Mouse (Mus musculus) testis, adult 2 months (tissue): Measurements from ENCODE around the gene Cln6. TPM values are rescaled to one million over a fixed set of nuclear protein-coding genes. Genes with fewer than 3 reads are reported as not detected.
"Not testable (repeated sequence)": the region's sequence is repeated elsewhere in the genome, so short reads cannot be mapped to it uniquely, and the experiment has no call there.

Source experiments
- H3K27ac ChIP-seq: fragments of 200-500 bp; 2 replicates; pipeline ENCODE4 v1.5.1; 2012; ENCODE audit warnings: low read depth, low read length; ENCODE audit not compliant: control insufficient read depth, insufficient read depth
- H3K27me3 ChIP-seq: fragments of 200-500 bp; 2 replicates; pipeline ENCODE4 v1.6.1; 2012; ENCODE audit warnings: mild to moderate bottlenecking, low read length, moderate library complexity; ENCODE audit not compliant: control insufficient read depth, insufficient read depth
- H3K36me3 ChIP-seq: fragments of 200-500 bp; 2 replicates; pipeline ENCODE4 v1.6.1; 2012; ENCODE audit warnings: mild to moderate bottlenecking, low read length; ENCODE audit not compliant: control insufficient read depth, insufficient read depth
- H3K4me1 ChIP-seq: fragments of 200-500 bp; 2 replicates; pipeline ENCODE4 v1.6.1; 2012; ENCODE audit warnings: low read length; ENCODE audit not compliant: control insufficient read depth, insufficient read depth
- H3K4me3 ChIP-seq: fragments of 200-500 bp; 2 replicates; pipeline ENCODE4 v1.5.1; 2012; ENCODE audit warnings: low read depth, mild to moderate bottlenecking, low read length, moderate library complexity, mixed read lengths; ENCODE audit not compliant: control insufficient read depth
- CTCF ChIP-seq: fragments of 200-500 bp; IDR thresholded peaks from 2 replicates; pipeline ENCODE4 v1.5.1; 2012; ENCODE audit warnings: low read depth, mild to moderate bottlenecking, inconsistent platforms, low read length, moderate library complexity; ENCODE audit not compliant: control insufficient read depth, insufficient read depth, insufficient replicate concordance
- POLR2A ChIP-seq: fragments of 200-500 bp; IDR thresholded peaks from 2 replicates; pipeline ENCODE4 v1.6.1; 2012; ENCODE audit warnings: low read depth, mild to moderate bottlenecking, inconsistent platforms, low read length, moderate library complexity; ENCODE audit not compliant: control insufficient read depth
- polyA plus RNA-seq: library from polyadenylated mRNA; depleted of rRNA; stranded (reverse); fragments of >200 nt; gene quantifications from 2 replicates; pipeline ENCODE4 v1.2.3, GENCODE M21; 2012

Cln6 gene
- polyA plus RNA-seq, 1 experiment: 109 TPM

GRCm38 (mm10) chr9:62812216-62813049 lies 26.2 kb upstream of the Cln6 start:
- Histone ChIP-seq H3K27ac (peak overlapping the region; percentile 78), H3K27me3 (no peaks in the 10 kb centered on the region), H3K4me3 (peak overlapping the region; percentile 95), H3K4me1 (peaks cover 7% of the 10 kb centered on the region), H3K36me3 (no peaks in the 10 kb centered on the region)
- no peak for TF ChIP-seq CTCF
- no peak for TF ChIP-seq POLR2A

DNA sequence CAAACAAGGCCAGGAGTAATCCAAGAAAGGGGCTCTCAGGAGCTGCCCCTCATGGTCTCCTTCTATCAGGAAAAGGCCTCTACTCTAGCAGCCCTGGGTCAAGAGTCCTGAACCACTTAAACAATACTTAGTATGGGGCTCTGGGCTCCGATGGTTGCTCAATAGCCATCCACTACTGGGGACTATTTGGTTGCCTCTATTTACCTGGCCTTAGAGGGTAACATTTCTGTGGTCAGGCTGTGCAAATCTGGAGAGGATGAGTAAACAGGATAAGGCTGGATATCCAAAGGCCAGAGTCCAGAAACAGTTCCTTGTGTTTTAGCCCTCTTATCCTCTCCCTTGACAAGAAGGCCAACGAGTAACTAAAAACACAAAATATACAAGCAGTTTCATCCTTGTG lies 23.8 kb upstream of the Cln6 start:
- TF ChIP-seq POLR2A: no peak
- no peak for TF ChIP-seq CTCF
- Histone ChIP-seq H3K4me1 (peaks cover 7% of the 10 kb centered on the region), H3K27me3 (no peaks in the 10 kb centered on the region), H3K27ac (no peak overlapping the region), H3K36me3 (no peaks in the 10 kb centered on the region), H3K4me3 (no peak overlapping the region)

DNA sequence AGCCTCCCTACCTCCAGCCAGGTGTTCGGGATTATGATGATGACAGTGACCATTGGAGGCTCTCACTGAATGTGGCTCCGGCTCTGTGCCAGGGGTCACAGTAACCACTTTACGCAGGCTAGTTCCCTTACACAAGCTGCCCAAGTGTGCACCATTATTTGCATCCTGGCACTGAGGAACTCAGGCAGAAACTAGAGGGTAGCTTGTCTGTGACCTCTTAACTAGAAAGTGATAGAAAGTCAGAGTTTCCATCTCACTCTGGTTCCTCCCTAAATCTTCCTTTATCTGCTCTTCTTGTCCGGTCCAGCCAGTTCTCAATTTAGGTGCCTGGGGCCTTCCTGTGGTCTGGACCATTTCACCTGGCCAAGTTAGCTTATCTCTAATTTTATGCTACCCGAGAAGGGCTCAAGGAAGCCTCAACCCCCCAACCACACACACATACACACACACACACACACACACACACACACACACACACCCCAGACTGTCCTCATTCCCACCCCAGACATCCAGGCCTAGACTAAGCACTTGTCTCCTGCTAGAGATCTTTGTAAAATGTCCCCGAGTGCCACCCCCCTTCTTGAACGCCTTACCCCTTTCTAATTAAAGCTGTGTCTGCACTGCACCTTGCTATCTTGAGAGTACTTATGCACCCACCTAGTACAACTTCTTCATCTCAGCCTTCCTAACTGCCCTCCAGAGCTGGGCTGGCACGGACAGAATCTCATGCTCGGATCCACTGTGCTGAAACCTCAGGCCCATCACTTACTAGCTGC lies 22.1 kb upstream of the Cln6 start:
- Histone ChIP-seq H3K27me3 (no peaks in the 10 kb centered on the region), H3K27ac (no peak overlapping the region), H3K36me3 (no peaks in the 10 kb centered on the region), H3K4me1 (peaks cover 3% of the 10 kb centered on the region; the same call in 1 of the 2 replicates), H3K4me3 (no peak overlapping the region)
- TF ChIP-seq CTCF (no peak), POLR2A (no peak)

DNA sequence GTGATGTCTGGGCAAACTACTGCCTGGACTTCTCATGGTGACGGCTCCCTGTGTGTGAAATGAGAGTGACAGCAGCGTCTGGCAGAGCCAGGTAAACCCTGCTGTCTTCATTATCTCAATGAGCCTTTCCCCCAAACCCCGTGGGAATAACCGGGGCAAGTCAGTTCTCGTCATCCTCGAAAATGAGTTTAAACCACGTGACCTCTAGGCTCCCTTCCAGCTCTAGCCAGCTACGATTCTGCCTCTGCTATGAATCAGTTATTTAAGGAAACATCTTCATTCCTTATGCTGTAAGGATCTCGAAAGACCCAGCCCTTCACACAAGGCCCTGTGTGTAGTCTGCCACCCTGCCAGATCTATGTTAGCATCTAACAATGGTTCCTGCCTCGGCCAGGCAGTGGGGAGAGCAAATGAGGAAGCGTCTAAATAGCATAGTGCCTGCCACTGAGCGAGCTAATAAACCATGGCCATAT lies 21.4 kb upstream of the Cln6 start:
- Histone ChIP-seq H3K4me3 (no peak overlapping the region), H3K4me1 (peaks cover under 1% of the 10 kb centered on the region; the same call in 1 of the 2 replicates), H3K27me3 (no peaks in the 10 kb centered on the region), H3K36me3 (no peaks in the 10 kb centered on the region), H3K27ac (no peak overlapping the region)
- TF ChIP-seq CTCF: no peak
- TF ChIP-seq POLR2A: no peak

DNA sequence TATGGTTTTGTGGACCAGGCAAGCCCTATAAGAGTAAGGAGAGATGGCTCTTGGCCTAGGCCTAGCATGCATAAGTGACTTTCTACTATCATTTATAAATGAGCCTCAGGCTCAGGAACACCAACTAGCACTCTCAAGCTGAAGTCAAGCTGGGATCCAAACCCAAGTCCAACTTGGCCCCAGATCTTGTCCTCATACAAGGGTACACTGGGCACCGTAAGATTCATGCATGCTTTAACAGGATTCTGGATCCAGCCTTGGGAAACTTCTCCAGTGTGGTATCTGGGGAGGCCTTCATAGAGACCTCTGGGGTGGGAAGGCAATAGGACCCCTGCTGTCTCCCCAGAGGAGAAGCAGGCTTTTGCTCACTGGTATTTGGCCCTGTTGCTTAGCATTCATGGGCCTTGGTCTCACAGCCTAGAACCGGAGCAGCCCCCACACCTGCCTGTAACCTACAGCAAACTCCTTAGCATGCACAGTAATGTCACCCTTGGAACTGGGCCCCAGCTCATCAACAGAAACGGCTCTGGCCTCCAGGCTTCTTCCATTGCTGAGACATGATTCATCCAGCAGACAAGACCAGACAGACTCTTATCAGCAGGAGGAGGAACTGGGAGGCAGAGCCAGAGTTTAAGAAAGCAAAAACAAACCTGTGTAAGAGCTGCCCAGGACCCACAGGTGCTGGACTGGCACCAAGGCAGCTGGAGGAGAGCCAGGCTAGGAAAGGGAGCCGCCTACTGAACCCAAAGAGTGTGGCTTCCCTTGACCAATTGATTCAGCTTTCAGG lies 20.6 kb upstream of the Cln6 start:
- Histone ChIP-seq H3K27me3 (no peaks in the 10 kb centered on the region), H3K4me1 (no peaks in the 10 kb centered on the region), H3K4me3 (no peak overlapping the region), H3K36me3 (no peaks in the 10 kb centered on the region), H3K27ac (no peak overlapping the region)
- TF ChIP-seq POLR2A: no peak
- TF ChIP-seq CTCF: no peak

- H3K4me1 ChIP-seq: no peaks in the 10 kb centered on the region
- no peak overlapping the region for H3K27ac ChIP-seq
- H3K36me3 ChIP-seq: no peaks in the 10 kb centered on the region
- no peaks in the 10 kb centered on the region for H3K27me3 ChIP-seq
- no peak for TF ChIP-seq CTCF
- no peak for TF ChIP-seq POLR2A
- H3K4me3 ChIP-seq: no peak overlapping the region
These were observed 19.1 kb upstream of the Cln6 start for GRCm38 (mm10) chr9:62819494-62819893.

DNA sequence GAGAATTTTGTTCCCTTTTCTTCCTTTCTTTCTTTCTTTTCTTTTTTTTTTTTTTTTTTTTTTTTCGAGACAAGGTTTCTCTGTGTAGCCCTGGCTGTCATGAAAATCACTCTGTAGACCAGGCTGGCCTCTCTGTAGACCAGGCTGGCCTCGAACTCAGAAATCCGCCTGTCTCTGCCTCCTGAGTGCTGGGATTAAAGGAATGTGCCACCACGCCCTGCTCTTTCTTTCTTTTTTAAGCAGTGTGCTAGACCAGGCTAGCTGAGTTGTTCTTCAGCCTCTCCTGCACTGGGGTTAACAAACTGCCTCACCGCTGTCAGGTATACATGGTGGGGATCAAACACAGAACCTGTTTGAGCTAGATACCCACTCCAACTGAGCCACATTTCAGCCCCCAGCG lies 18.7 kb upstream of the Cln6 start:
- H3K4me3 ChIP-seq, H3K4me1 ChIP-seq, H3K36me3 ChIP-seq, H3K27ac ChIP-seq, H3K27me3 ChIP-seq: not testable (repeated sequence)
